Mouse (Mus musculus): ENCODE measurements around the gene C3. TPM values are rescaled to one million over a fixed set of nuclear protein-coding genes. Genes with fewer than 3 reads are reported as not detected.

The C3 gene
- polyA plus RNA-seq, 1 experiment from 2014 or later: 8.2 TPM

DNA sequence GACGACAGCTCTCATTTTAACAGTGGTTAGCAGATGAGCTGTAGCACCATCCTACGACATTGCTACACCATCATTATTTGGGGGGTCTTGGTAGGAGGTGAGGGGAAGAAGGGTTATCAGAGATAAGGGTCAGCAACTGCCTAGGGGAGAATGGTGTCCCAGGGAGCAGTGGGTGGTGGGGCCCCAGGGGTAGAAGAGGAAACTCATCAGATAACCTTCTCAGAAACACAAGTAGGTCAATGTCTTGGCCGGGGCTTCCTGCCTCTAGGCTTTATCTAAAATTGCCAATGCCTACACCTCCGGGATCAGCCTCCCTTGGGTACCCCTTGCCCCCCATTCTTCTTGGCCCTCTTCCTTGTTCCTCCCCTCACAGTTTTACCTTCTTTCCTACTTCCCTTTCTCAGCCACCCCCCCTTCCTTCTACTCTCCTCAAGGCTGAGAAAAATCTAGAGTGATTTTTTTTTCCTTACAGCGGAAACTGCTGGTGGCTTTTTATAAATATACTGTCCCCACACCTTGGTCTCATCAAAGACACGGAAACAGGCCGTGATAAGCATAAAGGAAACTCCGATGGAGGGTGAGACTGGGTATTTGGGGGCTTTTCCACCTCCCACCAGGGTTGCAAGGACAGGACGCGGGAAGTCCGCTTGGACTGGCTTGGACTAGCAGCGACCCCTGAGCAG lies 39.3 kb downstream of the C3 start:
- Histone ChIP-seq H3K36me3 (ENCODE audit: control insufficient read depth, insufficient read depth, low read length) (no peaks in the 10 kb centered on the region), H3K9ac (ENCODE audit: low read depth, low read length) (no peak overlapping the region), H3K27ac (ENCODE audit: low read length) (no peak overlapping the region), H3K27me3 (replicated peaks; ENCODE audit: control insufficient read depth, insufficient read depth, low read length) (no peaks in the 10 kb centered on the region), H3K4me3 (ENCODE audit: low read length) (no peak overlapping the region), H3K4me2 (ENCODE audit: low read depth, low read length) (no peak overlapping the region), H3K4me1 (ENCODE audit: control insufficient read depth, insufficient read depth, low read length) (no peaks in the 10 kb centered on the region), H3K9me3 (ENCODE audit: control insufficient read depth, low read length) (no peaks in the 10 kb centered on the region)
- no peak for ATAC-seq
- WGBS: 78% methylated on average over 12 of the region's 12 CpGs

DNA sequence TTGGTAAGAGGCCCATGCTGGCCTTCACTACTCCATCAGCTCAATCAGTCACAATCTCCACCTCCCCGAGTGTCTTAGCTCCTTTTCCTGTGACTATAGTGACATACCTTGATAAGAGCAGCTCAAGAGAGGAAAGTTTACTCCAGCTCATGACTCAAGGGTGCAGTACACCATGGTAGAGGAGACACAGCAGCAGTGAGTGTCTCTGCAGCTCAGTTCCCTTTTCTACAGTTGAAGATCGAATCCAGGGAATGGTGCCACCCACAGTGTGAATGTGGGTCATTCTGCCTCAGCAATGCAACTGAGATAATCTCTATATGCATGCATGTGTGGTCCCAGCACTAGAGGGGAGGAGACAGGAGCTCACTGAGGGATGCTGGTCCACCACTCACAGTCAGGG lies 42.3 kb downstream of the C3 start:
- Histone ChIP-seq H3K27me3 (replicated peaks; ENCODE audit: control insufficient read depth, insufficient read depth, low read length) (no peaks in the 10 kb centered on the region), H3K4me2 (ENCODE audit: low read depth, low read length) (no peak overlapping the region), H3K27ac (ENCODE audit: low read length) (no peak overlapping the region), H3K9me3 (ENCODE audit: control insufficient read depth, low read length) (no peaks in the 10 kb centered on the region), H3K4me3 (ENCODE audit: low read length) (no peak overlapping the region), H3K9ac (ENCODE audit: low read depth, low read length) (no peak overlapping the region), H3K36me3 (ENCODE audit: control insufficient read depth, insufficient read depth, low read length) (no peaks in the 10 kb centered on the region), H3K4me1 (ENCODE audit: control insufficient read depth, insufficient read depth, low read length) (no peaks in the 10 kb centered on the region)
- no peak for ATAC-seq
- 68% methylated on average over 2 of the region's 2 CpGs for WGBS

DNA sequence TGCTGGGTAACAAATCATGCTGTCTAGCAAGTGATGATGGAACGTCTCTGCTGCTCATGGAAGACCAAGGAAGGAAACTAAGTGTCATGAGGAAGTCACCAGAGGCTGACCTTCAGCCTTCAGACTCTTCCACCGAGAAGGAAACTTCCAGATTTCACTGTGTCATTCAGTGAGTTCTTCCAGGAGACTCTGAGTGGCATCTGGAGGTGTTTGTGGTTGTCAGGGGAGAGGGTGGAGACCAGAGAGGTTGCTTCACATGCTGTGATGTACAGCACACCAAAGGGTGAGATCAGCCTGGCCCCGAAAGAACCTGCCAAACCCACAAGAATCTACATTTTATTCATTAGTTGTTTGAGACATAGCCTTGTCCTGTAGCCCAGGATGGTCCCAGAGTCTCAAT lies 45.1 kb downstream of the C3 start:
- no peaks in the 10 kb centered on the region for H3K9me3 ChIP-seq (ENCODE audit: control insufficient read depth, low read length)
- H3K4me1 ChIP-seq (ENCODE audit: control insufficient read depth, insufficient read depth, low read length): no peaks in the 10 kb centered on the region
- ATAC-seq: no peak
- no peaks in the 10 kb centered on the region for H3K27me3 ChIP-seq (replicated peaks; ENCODE audit: control insufficient read depth, insufficient read depth, low read length)
- WGBS: 72% methylated on average over 3 of the region's 3 CpGs
- no peak overlapping the region for H3K9ac ChIP-seq (ENCODE audit: low read depth, low read length)
- no peak overlapping the region for H3K4me2 ChIP-seq (ENCODE audit: low read depth, low read length)
- no peak overlapping the region for H3K27ac ChIP-seq (ENCODE audit: low read length)
- H3K36me3 ChIP-seq (ENCODE audit: control insufficient read depth, insufficient read depth, low read length): no peaks in the 10 kb centered on the region
- H3K4me3 ChIP-seq (ENCODE audit: low read length): no peak overlapping the region

DNA sequence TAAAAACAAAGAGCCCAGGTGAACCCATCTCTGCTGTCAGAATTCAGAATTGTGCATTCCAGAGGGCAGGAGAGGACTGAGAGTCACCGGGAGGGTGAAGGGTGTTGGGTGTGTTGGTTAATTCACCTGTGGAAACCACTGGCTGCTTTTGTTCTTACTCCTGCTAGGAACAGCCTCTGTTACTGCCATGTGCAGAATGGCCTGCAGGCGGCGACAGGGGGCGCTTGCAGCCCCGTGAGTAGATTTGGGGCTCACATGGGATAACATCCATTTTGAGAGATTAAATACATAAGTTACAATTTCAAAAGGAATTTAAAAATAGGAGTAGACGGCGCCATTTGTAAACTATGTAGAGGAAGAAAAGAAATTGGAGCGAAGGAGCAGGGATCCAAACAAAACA lies 47.6 kb downstream of the C3 start:
- Histone ChIP-seq H3K9me3 (ENCODE audit: control insufficient read depth, low read length) (no peaks in the 10 kb centered on the region), H3K4me1 (ENCODE audit: control insufficient read depth, insufficient read depth, low read length) (no peaks in the 10 kb centered on the region), H3K4me2 (ENCODE audit: low read depth, low read length) (no peak overlapping the region), H3K27me3 (replicated peaks; ENCODE audit: control insufficient read depth, insufficient read depth, low read length) (no peaks in the 10 kb centered on the region), H3K9ac (ENCODE audit: low read depth, low read length) (no peak overlapping the region), H3K36me3 (ENCODE audit: control insufficient read depth, insufficient read depth, low read length) (no peaks in the 10 kb centered on the region), H3K4me3 (ENCODE audit: low read length) (no peak overlapping the region), H3K27ac (ENCODE audit: low read length) (no peak overlapping the region)
- WGBS: 35% methylated on average over 8 of the region's 8 CpGs
- no peak for ATAC-seq

DNA sequence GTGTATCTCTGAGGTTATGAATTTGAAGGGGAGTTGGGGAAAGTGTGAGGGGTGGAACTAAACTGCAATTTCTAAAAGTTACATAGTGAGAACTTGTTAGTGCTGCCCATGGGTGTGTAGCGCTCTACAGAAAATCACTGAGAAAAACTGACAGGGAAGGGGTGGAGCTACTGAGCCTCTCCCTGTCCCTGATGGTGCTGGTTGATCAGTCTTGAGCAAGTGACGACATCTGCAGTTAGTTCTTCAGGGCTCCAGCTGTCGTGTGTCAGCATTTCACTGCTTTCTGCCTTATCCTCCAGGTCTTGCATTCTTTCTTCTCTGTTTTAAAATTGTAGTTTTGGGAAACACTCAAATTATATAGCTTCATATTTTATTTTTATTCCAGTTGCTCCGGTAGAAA lies 54.6 kb downstream of the C3 start:
- H3K27ac ChIP-seq (ENCODE audit: low read length): no peak overlapping the region
- H3K4me2 ChIP-seq (ENCODE audit: low read depth, low read length): no peak overlapping the region
- 57% methylated on average over 4 of the region's 4 CpGs for WGBS
- H3K4me1 ChIP-seq (ENCODE audit: control insufficient read depth, insufficient read depth, low read length): no peaks in the 10 kb centered on the region
- no peaks in the 10 kb centered on the region; the same call in 1 of the 2 replicates for H3K9me3 ChIP-seq (ENCODE audit: control insufficient read depth, low read length)
- H3K4me3 ChIP-seq (ENCODE audit: low read length): no peak overlapping the region
- no peak for ATAC-seq
- no peaks in the 10 kb centered on the region for H3K27me3 ChIP-seq (replicated peaks; ENCODE audit: control insufficient read depth, insufficient read depth, low read length)
- H3K36me3 ChIP-seq (ENCODE audit: control insufficient read depth, insufficient read depth, low read length): no peaks in the 10 kb centered on the region
- H3K9ac ChIP-seq (ENCODE audit: low read depth, low read length): no peak overlapping the region

DNA sequence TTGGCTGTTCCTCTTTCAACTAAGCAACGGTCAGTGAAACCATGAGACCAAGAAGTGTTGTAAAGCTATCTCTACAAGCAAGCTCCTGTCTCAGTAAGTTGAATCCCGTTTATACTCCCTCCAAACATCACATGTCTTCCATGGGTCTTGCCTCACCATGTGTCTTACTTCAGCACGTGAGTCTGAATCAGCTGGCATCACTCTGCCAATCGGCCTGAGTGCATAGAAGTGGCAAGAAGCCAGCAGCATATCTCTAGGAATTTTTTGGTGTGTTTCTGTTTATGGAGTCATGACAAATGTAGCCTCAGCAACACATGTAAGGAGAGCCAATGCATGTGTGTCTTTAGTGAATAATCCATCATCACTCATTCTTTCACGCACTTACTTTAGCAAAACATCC lies 55.6 kb downstream of the C3 start:
- no peaks in the 10 kb centered on the region for H3K27me3 ChIP-seq (replicated peaks; ENCODE audit: control insufficient read depth, insufficient read depth, low read length)
- 74% methylated on average over 5 of the region's 5 CpGs for WGBS
- no peak overlapping the region for H3K27ac ChIP-seq (ENCODE audit: low read length)
- no peaks in the 10 kb centered on the region for H3K4me1 ChIP-seq (ENCODE audit: control insufficient read depth, insufficient read depth, low read length)
- no peaks in the 10 kb centered on the region; the same call in 1 of the 2 replicates for H3K9me3 ChIP-seq (ENCODE audit: control insufficient read depth, low read length)
- H3K9ac ChIP-seq (ENCODE audit: low read depth, low read length): no peak overlapping the region
- H3K4me3 ChIP-seq (ENCODE audit: low read length): no peak overlapping the region
- ATAC-seq: no peak
- H3K36me3 ChIP-seq (ENCODE audit: control insufficient read depth, insufficient read depth, low read length): no peaks in the 10 kb centered on the region
- H3K4me2 ChIP-seq (ENCODE audit: low read depth, low read length): no peak overlapping the region

DNA sequence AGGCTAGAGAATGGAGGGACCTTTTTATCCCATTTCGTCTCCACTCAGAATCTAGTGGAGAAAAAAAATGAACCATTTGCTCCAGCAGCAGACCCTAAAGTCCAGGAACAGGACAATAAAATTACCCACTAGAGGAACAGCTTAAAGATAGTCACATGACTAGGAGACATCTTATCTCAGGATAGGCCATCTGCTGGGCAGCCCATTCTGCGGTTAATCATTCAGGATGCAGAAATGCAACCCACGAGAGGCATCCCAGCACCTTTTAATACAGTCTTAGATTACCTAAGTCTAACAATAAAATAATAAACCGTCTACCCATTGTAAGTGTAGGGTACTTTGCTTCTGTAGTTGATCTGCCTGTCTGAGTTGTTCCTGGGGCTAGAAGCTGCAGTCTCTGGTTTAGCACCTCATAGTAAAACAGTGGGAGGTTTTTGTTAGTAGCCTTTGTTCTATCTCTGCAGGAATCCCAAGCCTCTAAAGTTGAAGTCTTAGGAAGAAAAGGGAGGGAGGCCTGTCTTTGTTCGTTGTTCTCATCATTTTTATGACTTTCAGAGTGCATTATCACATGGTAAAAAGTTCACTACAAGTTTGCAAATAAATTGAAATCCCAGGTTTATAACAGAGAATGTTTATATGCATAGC lies 57.2 kb downstream of the C3 start:
- Histone ChIP-seq H3K36me3 (ENCODE audit: control insufficient read depth, insufficient read depth, low read length) (no peaks in the 10 kb centered on the region), H3K4me1 (ENCODE audit: control insufficient read depth, insufficient read depth, low read length) (no peaks in the 10 kb centered on the region), H3K4me2 (ENCODE audit: low read depth, low read length) (no peak overlapping the region), H3K27ac (ENCODE audit: low read length) (no peak overlapping the region), H3K4me3 (ENCODE audit: low read length) (no peak overlapping the region), H3K27me3 (replicated peaks; ENCODE audit: control insufficient read depth, insufficient read depth, low read length) (no peaks in the 10 kb centered on the region), H3K9me3 (ENCODE audit: control insufficient read depth, low read length) (no peaks in the 10 kb centered on the region; the same call in 1 of the 2 replicates), H3K9ac (ENCODE audit: low read depth, low read length) (no peak overlapping the region)
- ATAC-seq: no peak
- WGBS: 47% methylated on average over 5 of the region's 5 CpGs

DNA sequence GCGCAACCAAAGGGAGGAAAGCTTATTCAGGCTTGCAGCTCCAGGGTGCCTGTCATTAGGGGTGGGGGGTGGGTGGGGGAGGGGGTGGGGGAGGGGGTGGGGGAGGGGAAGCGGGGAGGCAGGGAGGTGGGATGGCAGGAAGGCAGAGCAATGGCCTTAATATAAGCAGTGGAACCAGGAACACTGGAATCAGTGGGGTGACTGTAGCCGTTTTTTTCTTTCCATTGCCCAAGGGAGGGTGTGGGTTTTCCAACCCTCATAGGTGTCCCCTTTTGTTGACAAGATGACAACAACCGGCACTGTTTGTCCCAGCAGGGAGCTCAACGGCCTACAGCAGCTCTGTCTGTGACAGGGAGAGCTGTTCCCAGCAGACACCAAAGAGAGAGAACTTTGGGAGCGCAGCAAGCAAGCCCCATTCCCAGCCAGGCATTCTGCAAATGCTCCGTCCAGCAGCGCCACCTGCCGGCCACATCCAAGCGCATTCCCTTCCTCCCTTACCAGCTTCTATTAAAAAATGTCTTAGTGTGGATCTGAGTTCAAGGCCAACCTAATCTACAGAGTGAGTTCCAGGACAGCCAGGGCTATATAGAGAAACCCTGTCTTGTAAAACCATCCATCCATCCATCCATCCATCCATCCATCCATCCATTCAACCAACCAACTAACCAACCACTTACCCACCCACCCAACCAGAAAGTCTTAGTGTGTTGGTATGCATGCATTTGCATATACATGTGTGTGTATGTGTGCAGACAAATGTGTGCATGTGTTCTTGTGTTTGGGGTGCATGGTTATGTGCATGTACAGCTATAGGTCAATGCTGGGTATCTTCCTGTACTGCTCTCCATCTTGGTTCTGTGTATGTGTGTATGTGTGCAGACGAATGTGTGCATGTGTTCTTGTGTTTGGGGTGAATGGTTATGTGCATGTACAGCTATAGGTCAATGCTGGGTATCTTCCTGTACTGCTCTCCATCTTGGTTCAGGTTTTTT lies 60.8 kb downstream of the C3 start:
- WGBS: 10% methylated on average over 10 of the region's 11 CpGs
- Histone ChIP-seq H3K36me3 (ENCODE audit: control insufficient read depth, insufficient read depth, low read length) (no peaks in the 10 kb centered on the region), H3K9ac (ENCODE audit: low read depth, low read length) (no peak overlapping the region), H3K4me3 (ENCODE audit: low read length) (no peak overlapping the region), H3K9me3 (ENCODE audit: control insufficient read depth, low read length) (no peaks in the 10 kb centered on the region; the same call in 1 of the 2 replicates), H3K4me1 (ENCODE audit: control insufficient read depth, insufficient read depth, low read length) (no peaks in the 10 kb centered on the region), H3K4me2 (ENCODE audit: low read depth, low read length) (no peak overlapping the region; the same call in 1 of the 2 replicates), H3K27me3 (replicated peaks; ENCODE audit: control insufficient read depth, insufficient read depth, low read length) (no peaks in the 10 kb centered on the region), H3K27ac (ENCODE audit: low read length) (no peak overlapping the region)
- peak; percentile 64 for ATAC-seq

Measured in intestine, embryonic 16.5 days (tissue).